In genomic region chr14:79135441-79135840, GRCm38 (mm10) we compare ENCODE assay signal across 18 mouse cellular contexts.
A peak's percentile ranks its signal among the peaks of the same experiment; 100 is the strongest.
DNase-seq lines count a peak whose midpoint lies in the region; ATAC-seq and TF ChIP-seq lines count a peak whose summit lies in the region.
"Had no signal": no experiment of that assay in that cellular context is flagged by ENCODE, and none has a peak within 500 bp of the region (broad histone marks: within the 10 kb centered on the region; RNA-seq: fewer than 3 reads in every experiment).

No protein-coding gene starts in this region.

- ATAC-seq in forebrain, embryonic 14.5 days, result 0 out of 2 replicates have a peak, but pooled peaks have one; percentile 55
- no peak for ATAC-seq in forebrain, embryonic 12.5 days (ENCODE audit: low FRiP score)
- no peak for ATAC-seq in kidney, embryonic 15.5 days (replicated peaks; ENCODE audit: low FRiP score)
- ATAC-seq in neural tube, embryonic 13.5 days (ENCODE audit: low read depth), result no peak
- ATAC-seq in neural tube, embryonic 15.5 days (ENCODE audit: low FRiP score), result no peak
- ATAC-seq: liver, embryonic 12.5 days; midbrain, embryonic 16.5 days had no signal

- peak; percentile 43 for DNase-seq in forebrain, embryonic 14.5 days (ENCODE audit: low spot score)
- no peak for DNase-seq in kidney, adult 2 months
- DNase-seq in layer of hippocampus, adult 8-10 months (ENCODE audit: low spot score in 2 of 2), result no peak
- DNase-seq: cerebellum, adult 11-12 months; heart, postnatal 4 days; kidney, adult 9 months; layer of hippocampus, adult 9-11 months; thymus, postnatal 36 days had no signal

- H3K9ac ChIP-seq in forebrain, embryonic 14.5 days (ENCODE audit: low read length), result no peak overlapping the region
- no peak overlapping the region for H3K9ac ChIP-seq in forebrain, embryonic 12.5 days
- H3K9ac ChIP-seq in kidney, embryonic 15.5 days, result no peak overlapping the region
- H3K9ac ChIP-seq in neural tube, embryonic 13.5 days, result no peak overlapping the region
- H3K9ac ChIP-seq in neural tube, embryonic 15.5 days (replicated peaks), result no peak overlapping the region
- H3K9ac ChIP-seq: heart, embryonic 13.5 days; liver, embryonic 12.5 days had no signal

- H3K4me2 ChIP-seq in forebrain, embryonic 14.5 days (ENCODE audit: low read length), result no peak overlapping the region
- no peak overlapping the region for H3K4me2 ChIP-seq in forebrain, embryonic 12.5 days
- no peak overlapping the region for H3K4me2 ChIP-seq in kidney, embryonic 15.5 days
- H3K4me2 ChIP-seq in neural tube, embryonic 13.5 days, result no peak overlapping the region
- H3K4me2 ChIP-seq in neural tube, embryonic 15.5 days, result no peak overlapping the region
- H3K4me2 ChIP-seq: heart, embryonic 13.5 days; liver, embryonic 12.5 days had no signal

- peaks cover 7% of the 10 kb centered on the region; the same call in 1 of the 2 replicates for H3K4me1 ChIP-seq in forebrain, embryonic 14.5 days (ENCODE audit: control insufficient read depth, insufficient read depth, low read length)
- peaks cover 21% of the 10 kb centered on the region for H3K4me1 ChIP-seq in forebrain, embryonic 12.5 days
- peaks cover 17% of the 10 kb centered on the region for H3K4me1 ChIP-seq in kidney, embryonic 15.5 days
- no peaks in the 10 kb centered on the region; the same call in 1 of the 2 replicates for H3K4me1 ChIP-seq in kidney, adult 2 months (ENCODE audit: control insufficient read depth, insufficient read depth, low read length)
- H3K4me1 ChIP-seq in neural tube, embryonic 13.5 days (replicated peaks), result peaks cover 23% of the 10 kb centered on the region
- peaks cover 13% of the 10 kb centered on the region for H3K4me1 ChIP-seq in neural tube, embryonic 15.5 days
- H3K4me1 ChIP-seq: liver, embryonic 12.5 days had no signal

- H3K27ac ChIP-seq in forebrain, embryonic 14.5 days (ENCODE audit: low read depth, low read length), result no peak overlapping the region
- H3K27ac ChIP-seq in forebrain, embryonic 12.5 days, result no peak overlapping the region
- H3K27ac ChIP-seq in kidney, embryonic 15.5 days, result 0 out of 2 replicates have a peak overlapping the region, but pooled peaks have one; percentile 30
- H3K27ac ChIP-seq in kidney, adult 2 months (ENCODE audit: insufficient read depth, low read depth, low read length), result no peak overlapping the region
- H3K27ac ChIP-seq in neural tube, embryonic 13.5 days (replicated peaks), result 0 out of 2 replicates have a peak overlapping the region, but pooled peaks have one; percentile 28
- no peak overlapping the region for H3K27ac ChIP-seq in neural tube, embryonic 15.5 days (replicated peaks)
- H3K27ac ChIP-seq: heart, embryonic 13.5 days; hindbrain, postnatal 0 days; left cerebral cortex, adult 2 months; liver, embryonic 12.5 days had no signal

- 32% methylated on average over 7 of the region's 7 CpGs for WGBS in forebrain, embryonic 14.5 days
- 51% methylated on average over 7 of the region's 7 CpGs for WGBS in forebrain, embryonic 12.5 days
- 87% methylated on average over 7 of the region's 7 CpGs for WGBS in kidney, embryonic 15.5 days
- WGBS in kidney, adult 2 months, result 92% methylated on average over 7 of the region's 7 CpGs
- 76% methylated on average over 7 of the region's 7 CpGs for WGBS in neural tube, embryonic 13.5 days
- WGBS in neural tube, embryonic 15.5 days, result 74% methylated on average over 7 of the region's 7 CpGs

- TF ChIP-seq CTCF in kidney, adult 2 months (conservative IDR thresholded peaks at IDR 0.05; ENCODE audit: insufficient read depth, insufficient read length, low read depth, low read length), result no peak

- TF ChIP-seq POLR2A in kidney, adult 2 months (IDR thresholded peaks at IDR 0.05; ENCODE audit: low read depth, low read length), result no peak

- H3K27me3 ChIP-seq in forebrain, embryonic 14.5 days (replicated peaks; ENCODE audit: control insufficient read depth, insufficient read depth, low read length), result no peaks in the 10 kb centered on the region
- no peaks in the 10 kb centered on the region for H3K27me3 ChIP-seq in forebrain, embryonic 12.5 days
- H3K27me3 ChIP-seq in kidney, embryonic 15.5 days, result no peaks in the 10 kb centered on the region
- no peaks in the 10 kb centered on the region for H3K27me3 ChIP-seq in kidney, adult 2 months (replicated peaks; ENCODE audit: control insufficient read depth, insufficient read depth, low read length)
- no peaks in the 10 kb centered on the region; the same call in 1 of the 2 replicates for H3K27me3 ChIP-seq in neural tube, embryonic 13.5 days
- no peaks in the 10 kb centered on the region for H3K27me3 ChIP-seq in neural tube, embryonic 15.5 days (replicated peaks)
- H3K27me3 ChIP-seq: CH12.LX; heart, embryonic 13.5 days; liver, embryonic 12.5 days had no signal

- H3K36me3 ChIP-seq in forebrain, embryonic 14.5 days (ENCODE audit: control insufficient read depth, insufficient read depth, low read length), result no peaks in the 10 kb centered on the region
- no peaks in the 10 kb centered on the region for H3K36me3 ChIP-seq in forebrain, embryonic 12.5 days (replicated peaks)
- no peaks in the 10 kb centered on the region for H3K36me3 ChIP-seq in kidney, embryonic 15.5 days
- H3K36me3 ChIP-seq in kidney, adult 2 months (ENCODE audit: control insufficient read depth, insufficient read depth, low read length), result no peaks in the 10 kb centered on the region
- H3K36me3 ChIP-seq in neural tube, embryonic 13.5 days, result no peaks in the 10 kb centered on the region
- no peaks in the 10 kb centered on the region for H3K36me3 ChIP-seq in neural tube, embryonic 15.5 days
- H3K36me3 ChIP-seq: heart, embryonic 13.5 days; liver, embryonic 12.5 days had no signal

- H3K9me3 ChIP-seq in forebrain, embryonic 14.5 days (replicated peaks; ENCODE audit: control insufficient read depth, low read length), result no peaks in the 10 kb centered on the region
- no peaks in the 10 kb centered on the region for H3K9me3 ChIP-seq in forebrain, embryonic 12.5 days
- no peaks in the 10 kb centered on the region for H3K9me3 ChIP-seq in kidney, embryonic 15.5 days (replicated peaks)
- no peaks in the 10 kb centered on the region for H3K9me3 ChIP-seq in neural tube, embryonic 13.5 days
- no peaks in the 10 kb centered on the region for H3K9me3 ChIP-seq in neural tube, embryonic 15.5 days (replicated peaks)
- H3K9me3 ChIP-seq: heart, embryonic 13.5 days; liver, embryonic 12.5 days had no signal

- no peak overlapping the region for H3K4me3 ChIP-seq in forebrain, embryonic 14.5 days (ENCODE audit: low read depth, low read length)
- no peak overlapping the region for H3K4me3 ChIP-seq in forebrain, embryonic 12.5 days (replicated peaks)
- no peak overlapping the region for H3K4me3 ChIP-seq in kidney, embryonic 15.5 days (replicated peaks)
- H3K4me3 ChIP-seq in kidney, adult 2 months (ENCODE audit: insufficient read depth, low read depth, low read length), result no peak overlapping the region
- H3K4me3 ChIP-seq in neural tube, embryonic 13.5 days, result no peak overlapping the region
- no peak overlapping the region for H3K4me3 ChIP-seq in neural tube, embryonic 15.5 days (replicated peaks)
- H3K4me3 ChIP-seq: heart, embryonic 13.5 days; left cerebral cortex, adult 2 months; liver, embryonic 12.5 days had no signal

Comparison
In these comparisons a context has a peak if more than half of its experiments do, and no peak if none do; other contexts are left out.
1. H3K27ac ChIP-seq: peak in kidney, embryonic 15.5 days (single experiment) and neural tube, embryonic 13.5 days (single experiment); none in forebrain, embryonic 14.5 days (single experiment), forebrain, embryonic 12.5 days (single experiment), kidney, adult 2 months (single experiment) and neural tube, embryonic 15.5 days (single experiment).